Mouse (Mus musculus): ENCODE data around the gene Ubl3.

GRCm38 (mm10) chr5:148588987-148589386 lies 36.4 kb upstream of the Ubl3 start:
- TF ChIP-seq POLR2A (IDR thresholded peaks at IDR 0.05; ENCODE audit: borderline replicate concordance, extremely low read depth, low read depth, low read length) (no peak), CTCF (IDR thresholded peaks at IDR 0.05; ENCODE audit: insufficient read depth, low read length) (no peak)

All from lung, adult 2 months (tissue).